Mouse (Mus musculus) monocyte, adult 5-6 weeks (primary cell): ENCODE results near the gene Zfp287. TPM values are rescaled to one million over a fixed set of nuclear protein-coding genes. Genes with fewer than 3 reads are reported as not detected.

Experiments
- total RNA-seq: library from RNA; stranded (forward); fragments of 200-1000, 200-491, 200-594 nt; gene quantifications from 3 replicates; pipeline ENCODE4 v1.2.3, GENCODE M21; 2017

The Zfp287 gene
- total RNA-seq, 1 experiment from 2014 or later = 5.0 TPM

Other genes starting within 250 kb of the Zfp287 start
- gene Cenpv, start 192.6 kb downstream of the Zfp287 start, total RNA-seq = 6.1 to 14.6 TPM in 2 of 3 replicates, not detected in the other
- gene Ubb, start 180.7 kb downstream of the Zfp287 start, total RNA-seq = 1,289 to 1,782 TPM (median 1,376 TPM) in 3 replicates
- 33.3 to 61.4 TPM (median 38.2 TPM) in 3 replicates for gene Trpv2, start 157.4 kb downstream of the Zfp287 start, total RNA-seq
- 1.3 to 6.4 TPM (median 4.1 TPM) in 3 replicates for gene Lrrc75a, start 83.4 kb downstream of the Zfp287 start, total RNA-seq
- 11.6 to 45.4 TPM (median 31.4 TPM) in 3 replicates for gene Mmgt2, start 83.2 kb downstream of the Zfp287 start, total RNA-seq
- not detected in 3 replicates for gene Gm10428, start 21.2 kb upstream of the Zfp287 start, total RNA-seq
- gene Zfp286, start 57.6 kb upstream of the Zfp287 start, total RNA-seq = 3.0 TPM in 1 of 3 replicates, not detected in the others
- gene Trim16, start 88.3 kb upstream of the Zfp287 start, total RNA-seq = 5.9 to 8.1 TPM (median 7.3 TPM) in 3 replicates
- 0.75 to 2.6 TPM (median 2.5 TPM) in 3 replicates for gene Fbxw10, start 115.2 kb upstream of the Zfp287 start, total RNA-seq
- gene Tvp23b, start 147.6 kb upstream of the Zfp287 start, total RNA-seq = 23.5 to 32.7 TPM (median 30.7 TPM) in 3 replicates
- gene Cdrt4, start 219.3 kb upstream of the Zfp287 start, total RNA-seq = 2.3 TPM in 1 of 3 replicates, not detected in the others